Mouse (Mus musculus): ENCODE results near the gene Ddx24. TPM values are rescaled to one million over a fixed set of nuclear protein-coding genes. Genes with fewer than 3 reads are reported as not detected.

Ddx24 gene
- polyA plus RNA-seq, 1 experiment from 2014 or later: 107 TPM

- Histone ChIP-seq H3K9me3 (ENCODE audit: control insufficient read depth, low read length) (no peaks in the 10 kb centered on the region), H3K9ac (ENCODE audit: low read length) (no peak overlapping the region), H3K4me2 (no peak overlapping the region), H3K4me3 (ENCODE audit: low read depth, low read length) (no peak overlapping the region), H3K36me3 (ENCODE audit: control insufficient read depth, insufficient read depth, low read length) (no peaks in the 10 kb centered on the region), H3K4me1 (ENCODE audit: control insufficient read depth, insufficient read depth, low read length) (no peaks in the 10 kb centered on the region), H3K27ac (ENCODE audit: low read depth, low read length) (no peak overlapping the region), H3K27me3 (ENCODE audit: control insufficient read depth, insufficient read depth, low read length) (no peaks in the 10 kb centered on the region)
- no peak for ATAC-seq (ENCODE audit: low FRiP score)
- no peak for DNase-seq (ENCODE audit: low spot score, missing footprints)
- WGBS: 80% methylated on average over 8 of the region's 8 CpGs
Observed at GRCm38 (mm10) chr12:103373530-103374236, 51.9 kb downstream of the Ddx24 start.

- ATAC-seq (ENCODE audit: low FRiP score): no peak
Observed at GRCm38 (mm10) chr12:103371711-103372110, 53.9 kb downstream of the Ddx24 start.

GRCm38 (mm10) chr12:103370861-103371260 lies 54.8 kb downstream of the Ddx24 start:
- no peaks in the 10 kb centered on the region for H3K36me3 ChIP-seq (ENCODE audit: control insufficient read depth, insufficient read depth, low read length)
- ATAC-seq (ENCODE audit: low FRiP score) (no peak), DNase-seq (ENCODE audit: low spot score, missing footprints) (peak; percentile 76)
- no peaks in the 10 kb centered on the region for H3K4me1 ChIP-seq (ENCODE audit: control insufficient read depth, insufficient read depth, low read length)
- H3K4me3 ChIP-seq (ENCODE audit: low read depth, low read length): no peak overlapping the region
- no peak overlapping the region for H3K4me2 ChIP-seq
- H3K27ac ChIP-seq (ENCODE audit: low read depth, low read length): no peak overlapping the region
- H3K27me3 ChIP-seq (ENCODE audit: control insufficient read depth, insufficient read depth, low read length): no peaks in the 10 kb centered on the region
- no peaks in the 10 kb centered on the region for H3K9me3 ChIP-seq (ENCODE audit: control insufficient read depth, low read length)
- no peak overlapping the region for H3K9ac ChIP-seq (ENCODE audit: low read length)
- 80% methylated on average over 4 of the region's 4 CpGs for WGBS

More at GRCm38 (mm10) chr12:103371711-103372110, 53.9 kb downstream of the Ddx24 start:
- Histone ChIP-seq H3K27me3 (ENCODE audit: control insufficient read depth, insufficient read depth, low read length) (no peaks in the 10 kb centered on the region), H3K36me3 (ENCODE audit: control insufficient read depth, insufficient read depth, low read length) (no peaks in the 10 kb centered on the region), H3K9ac (ENCODE audit: low read length) (no peak overlapping the region), H3K4me3 (ENCODE audit: low read depth, low read length) (no peak overlapping the region), H3K27ac (ENCODE audit: low read depth, low read length) (no peak overlapping the region), H3K4me2 (no peak overlapping the region), H3K4me1 (ENCODE audit: control insufficient read depth, insufficient read depth, low read length) (no peaks in the 10 kb centered on the region), H3K9me3 (ENCODE audit: control insufficient read depth, low read length) (no peaks in the 10 kb centered on the region)
- DNase-seq (ENCODE audit: low spot score, missing footprints): peak; percentile 93
- WGBS: 29% methylated on average over 6 of the region's 6 CpGs

DNA sequence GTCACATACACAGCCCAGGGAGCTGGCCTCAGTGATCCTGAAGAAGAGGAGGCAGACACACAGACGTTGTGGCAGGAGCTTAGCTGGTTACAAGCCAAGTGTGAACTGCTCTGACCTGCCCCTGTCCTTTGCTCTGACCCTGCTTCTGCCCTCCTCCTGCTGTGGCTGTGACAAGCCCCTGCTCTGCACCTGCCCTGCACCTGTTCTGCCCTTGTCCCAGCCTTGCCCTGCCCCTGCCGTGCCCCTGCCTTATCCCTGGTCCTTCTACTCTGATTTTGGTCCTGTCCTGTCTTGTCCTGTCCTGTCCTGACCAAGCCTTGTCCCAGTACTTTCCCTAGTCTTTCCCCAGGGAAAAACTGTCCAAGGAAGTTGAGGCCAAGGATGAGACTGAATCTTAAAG lies 56.9 kb downstream of the Ddx24 start:
- Histone ChIP-seq H3K27ac (ENCODE audit: low read depth, low read length) (no peak overlapping the region), H3K27me3 (ENCODE audit: control insufficient read depth, insufficient read depth, low read length) (no peaks in the 10 kb centered on the region), H3K4me2 (no peak overlapping the region), H3K4me3 (ENCODE audit: low read depth, low read length) (no peak overlapping the region), H3K9me3 (ENCODE audit: control insufficient read depth, low read length) (no peaks in the 10 kb centered on the region), H3K36me3 (ENCODE audit: control insufficient read depth, insufficient read depth, low read length) (no peaks in the 10 kb centered on the region), H3K9ac (ENCODE audit: low read length) (no peak overlapping the region), H3K4me1 (ENCODE audit: control insufficient read depth, insufficient read depth, low read length) (no peaks in the 10 kb centered on the region)
- 85% methylated on average over 2 of the region's 2 CpGs for WGBS
- DNase-seq (ENCODE audit: low spot score, missing footprints) (no peak), ATAC-seq (ENCODE audit: low FRiP score) (no peak)

GRCm38 (mm10) chr12:103368326-103368669 lies 57.3 kb downstream of the Ddx24 start:
- H3K9me3 ChIP-seq (ENCODE audit: control insufficient read depth, low read length): no peaks in the 10 kb centered on the region
- no peaks in the 10 kb centered on the region for H3K4me1 ChIP-seq (ENCODE audit: control insufficient read depth, insufficient read depth, low read length)
- no peak overlapping the region for H3K4me2 ChIP-seq
- WGBS: 83% methylated on average over 7 of the region's 7 CpGs
- H3K4me3 ChIP-seq (ENCODE audit: low read depth, low read length): no peak overlapping the region
- ATAC-seq (ENCODE audit: low FRiP score) (no peak), DNase-seq (ENCODE audit: low spot score, missing footprints) (no peak)
- H3K27me3 ChIP-seq (ENCODE audit: control insufficient read depth, insufficient read depth, low read length): no peaks in the 10 kb centered on the region
- H3K9ac ChIP-seq (ENCODE audit: low read length): no peak overlapping the region
- H3K36me3 ChIP-seq (ENCODE audit: control insufficient read depth, insufficient read depth, low read length): no peaks in the 10 kb centered on the region
- H3K27ac ChIP-seq (ENCODE audit: low read depth, low read length): no peak overlapping the region

DNA sequence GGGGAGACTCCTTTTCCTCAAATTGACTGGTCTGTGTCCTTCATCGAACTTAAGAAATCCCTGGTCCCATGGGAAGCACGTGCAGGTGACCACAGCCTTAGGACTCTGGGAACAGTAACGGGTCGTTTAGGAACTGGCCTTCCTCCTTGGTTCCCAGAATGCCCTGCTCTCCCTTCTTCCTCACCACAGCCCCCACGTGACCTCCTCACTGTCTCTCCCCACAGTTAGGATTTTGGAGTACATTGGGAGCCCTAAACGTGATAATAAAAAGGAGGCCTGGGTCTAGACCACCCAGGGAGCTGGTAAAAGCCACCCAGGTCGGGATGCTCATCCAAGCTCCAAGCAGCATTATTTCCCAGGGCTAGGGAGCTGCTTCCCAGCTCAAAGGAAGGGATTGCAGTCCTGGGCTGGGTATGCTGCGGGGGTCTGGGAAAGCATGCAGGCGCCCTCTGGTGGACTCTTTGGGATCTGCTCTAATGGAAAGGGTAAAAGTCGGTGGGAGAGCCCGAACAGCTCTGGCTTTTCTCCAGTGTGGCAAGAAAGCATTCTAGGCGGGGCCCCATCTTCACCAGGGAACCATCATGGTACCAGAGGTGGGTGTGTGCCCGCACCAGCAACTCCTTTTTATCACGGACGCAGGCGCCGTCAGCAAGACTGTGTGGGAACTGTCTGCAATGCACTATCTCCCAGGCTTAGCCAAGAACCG lies 57.9 kb downstream of the Ddx24 start:
- Histone ChIP-seq H3K4me1 (ENCODE audit: control insufficient read depth, insufficient read depth, low read length) (no peaks in the 10 kb centered on the region), H3K9ac (ENCODE audit: low read length) (no peak overlapping the region), H3K36me3 (ENCODE audit: control insufficient read depth, insufficient read depth, low read length) (no peaks in the 10 kb centered on the region), H3K27ac (ENCODE audit: low read depth, low read length) (no peak overlapping the region), H3K27me3 (ENCODE audit: control insufficient read depth, insufficient read depth, low read length) (no peaks in the 10 kb centered on the region), H3K4me2 (no peak overlapping the region), H3K9me3 (ENCODE audit: control insufficient read depth, low read length) (no peaks in the 10 kb centered on the region), H3K4me3 (ENCODE audit: low read depth, low read length) (no peak overlapping the region)
- DNase-seq (ENCODE audit: low spot score, missing footprints) (peak; percentile 99), ATAC-seq (ENCODE audit: low FRiP score) (peak; percentile 77)
- 20% methylated on average over 18 of the region's 18 CpGs for WGBS

DNA sequence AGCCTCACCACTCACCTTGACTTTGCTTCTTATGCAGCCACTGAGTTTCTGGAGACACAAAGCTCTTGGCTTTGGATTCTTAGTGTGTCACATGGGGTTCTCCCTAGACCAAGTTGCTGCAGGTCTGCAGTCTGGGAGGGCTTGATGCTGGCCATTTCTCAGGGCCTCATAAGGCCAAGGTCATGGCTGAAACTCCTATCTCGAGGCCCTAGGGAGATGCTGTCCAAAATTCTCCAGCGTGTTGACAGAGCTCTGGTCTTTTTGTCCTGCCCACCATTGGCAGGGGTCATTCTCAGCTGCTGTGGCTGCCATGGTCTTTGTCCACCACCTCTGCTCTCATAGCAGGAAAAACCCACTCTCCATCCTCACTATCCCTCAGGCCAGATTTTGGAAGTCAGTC lies 58.5 kb downstream of the Ddx24 start:
- Histone ChIP-seq H3K4me1 (ENCODE audit: control insufficient read depth, insufficient read depth, low read length) (no peaks in the 10 kb centered on the region), H3K9me3 (ENCODE audit: control insufficient read depth, low read length) (no peaks in the 10 kb centered on the region), H3K27me3 (ENCODE audit: control insufficient read depth, insufficient read depth, low read length) (no peaks in the 10 kb centered on the region), H3K27ac (ENCODE audit: low read depth, low read length) (no peak overlapping the region), H3K4me3 (ENCODE audit: low read depth, low read length) (no peak overlapping the region), H3K36me3 (ENCODE audit: control insufficient read depth, insufficient read depth, low read length) (no peaks in the 10 kb centered on the region), H3K9ac (ENCODE audit: low read length) (no peak overlapping the region), H3K4me2 (no peak overlapping the region)
- no peak for DNase-seq (ENCODE audit: low spot score, missing footprints)
- no peak for ATAC-seq (ENCODE audit: low FRiP score)
- 67% methylated on average over 2 of the region's 2 CpGs for WGBS

DNA sequence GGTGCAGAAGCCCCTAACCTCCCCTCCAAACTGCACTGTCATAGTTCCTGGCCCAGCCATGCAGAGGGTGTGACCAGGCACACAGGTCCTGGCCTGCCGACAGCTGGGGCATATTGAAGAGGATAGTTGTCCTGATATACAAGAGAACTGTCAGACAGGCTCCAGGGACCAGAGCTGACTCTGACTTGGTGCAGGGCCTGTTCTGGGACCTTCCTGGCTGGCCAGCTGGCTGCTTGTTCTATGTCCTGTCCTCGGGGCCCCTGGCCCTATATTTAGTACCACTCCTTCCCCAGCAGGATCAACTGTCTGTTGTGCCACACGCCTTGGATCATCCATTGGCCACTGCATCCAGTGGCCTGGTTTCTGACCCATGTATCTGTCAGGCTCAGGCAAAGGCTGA lies 63.3 kb downstream of the Ddx24 start:
- H3K27me3 ChIP-seq (ENCODE audit: control insufficient read depth, insufficient read depth, low read length): no peaks in the 10 kb centered on the region
- DNase-seq (ENCODE audit: low spot score, missing footprints) (no peak), ATAC-seq (ENCODE audit: low FRiP score) (no peak)
- 73% methylated on average over 3 of the region's 3 CpGs for WGBS
- no peaks in the 10 kb centered on the region for H3K36me3 ChIP-seq (ENCODE audit: control insufficient read depth, insufficient read depth, low read length)
- H3K9ac ChIP-seq (ENCODE audit: low read length): no peak overlapping the region
- no peak overlapping the region for H3K4me3 ChIP-seq (ENCODE audit: low read depth, low read length)
- H3K4me1 ChIP-seq (ENCODE audit: control insufficient read depth, insufficient read depth, low read length): no peaks in the 10 kb centered on the region
- no peak overlapping the region for H3K27ac ChIP-seq (ENCODE audit: low read depth, low read length)
- no peak overlapping the region for H3K4me2 ChIP-seq
- no peaks in the 10 kb centered on the region for H3K9me3 ChIP-seq (ENCODE audit: control insufficient read depth, low read length)

DNA sequence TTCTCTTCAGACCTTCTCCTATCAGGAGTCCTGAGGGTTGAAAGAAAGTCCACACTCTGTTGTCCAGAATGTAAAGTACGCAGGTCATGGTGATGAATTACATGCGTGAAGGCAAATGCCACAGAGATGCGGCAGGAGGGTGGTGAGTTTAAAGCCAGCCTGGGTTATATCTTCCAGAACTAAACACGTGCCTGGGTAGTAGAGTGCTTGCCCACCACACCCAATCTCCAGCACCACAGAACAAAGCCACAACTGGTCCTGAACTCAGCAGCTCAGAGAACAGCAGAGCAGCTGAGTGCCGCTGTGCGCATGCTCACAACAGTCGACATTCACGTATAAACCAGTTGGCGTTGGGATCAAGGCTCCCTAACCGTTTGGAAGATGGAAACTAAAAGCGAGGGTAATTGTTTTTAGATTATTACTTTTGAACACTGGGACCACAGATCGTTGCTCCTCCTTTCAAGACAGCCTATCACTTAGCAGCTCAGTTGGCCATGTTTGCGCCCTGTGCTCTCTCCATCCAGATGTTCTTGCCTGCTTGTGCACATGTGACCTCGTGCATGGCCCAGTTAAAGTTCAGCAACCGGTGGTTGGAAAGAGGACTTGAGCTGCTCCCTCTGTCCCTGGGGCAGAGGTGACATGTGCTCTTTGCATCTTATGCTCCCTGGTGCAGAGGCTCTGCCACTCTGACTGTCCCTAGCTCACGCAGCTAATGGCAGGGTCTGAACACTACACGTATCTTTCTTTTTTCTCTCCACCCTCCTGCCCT lies 63.9 kb downstream of the Ddx24 start:
- Histone ChIP-seq H3K9ac (ENCODE audit: low read length) (no peak overlapping the region), H3K36me3 (ENCODE audit: control insufficient read depth, insufficient read depth, low read length) (no peaks in the 10 kb centered on the region), H3K4me2 (no peak overlapping the region), H3K9me3 (ENCODE audit: control insufficient read depth, low read length) (no peaks in the 10 kb centered on the region), H3K27me3 (ENCODE audit: control insufficient read depth, insufficient read depth, low read length) (no peaks in the 10 kb centered on the region), H3K4me3 (ENCODE audit: low read depth, low read length) (no peak overlapping the region), H3K4me1 (ENCODE audit: control insufficient read depth, insufficient read depth, low read length) (no peaks in the 10 kb centered on the region), H3K27ac (ENCODE audit: low read depth, low read length) (no peak overlapping the region)
- 90% methylated on average over 17 of the region's 17 CpGs for WGBS
- DNase-seq (ENCODE audit: low spot score, missing footprints): no peak
- ATAC-seq (ENCODE audit: low FRiP score): no peak
